Mouse (Mus musculus): ENCODE data around the gene Foxo3. TPM values are rescaled to one million over a fixed set of nuclear protein-coding genes. Genes with fewer than 3 reads are reported as not detected.
A peak's percentile ranks its signal among the peaks of the same experiment; 100 is the strongest.

Foxo3 gene
- polyA plus RNA-seq, 1 experiment from 2014 or later, result 9.3 TPM

DNA sequence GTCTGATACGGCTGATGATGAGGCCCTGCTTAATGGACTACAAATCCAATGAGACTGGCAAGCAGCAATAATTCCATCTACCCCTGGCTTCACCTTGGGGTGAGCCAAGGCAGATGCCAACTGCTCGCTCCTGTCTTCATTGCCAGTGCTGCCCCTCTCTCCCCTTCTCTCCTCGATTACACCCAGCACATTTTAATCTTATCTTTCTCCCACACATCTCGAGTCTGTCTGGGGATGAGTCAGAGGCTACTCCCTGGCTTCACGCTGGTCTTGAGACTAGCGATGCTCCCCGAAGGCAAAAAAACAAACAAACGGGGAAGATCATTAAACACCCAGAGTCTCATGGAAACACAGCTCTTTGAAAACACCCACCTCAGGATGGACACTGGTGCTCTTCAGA is 16.0 kb downstream of the Foxo3 start:
- no peak overlapping the region for H3K9ac ChIP-seq (ENCODE audit: low read depth, low read length)
- WGBS, result 41% methylated on average over 8 of the region's 8 CpGs
- no peak for ATAC-seq
- no peak overlapping the region for H3K4me3 ChIP-seq (ENCODE audit: low read depth, low read length)
- H3K36me3 ChIP-seq (ENCODE audit: control insufficient read depth, insufficient read depth), result peaks cover 2% of the 10 kb centered on the region; the same call in 1 of the 2 replicates
- no peak overlapping the region for H3K27ac ChIP-seq (ENCODE audit: low read depth, low read length)
- TF ChIP-seq CTCF (IDR thresholded peaks at IDR 0.05; ENCODE audit: low read depth), result no peak
- no peaks in the 10 kb centered on the region for H3K4me1 ChIP-seq (replicated peaks; ENCODE audit: control insufficient read depth, insufficient read depth, low read length)
- H3K27me3 ChIP-seq (replicated peaks; ENCODE audit: control insufficient read depth, insufficient read depth, low read length), result no peaks in the 10 kb centered on the region
- H3K9me3 ChIP-seq (ENCODE audit: control insufficient read depth), result no peaks in the 10 kb centered on the region
- H3K4me2 ChIP-seq (replicated peaks; ENCODE audit: low read depth), result no peak overlapping the region

DNA sequence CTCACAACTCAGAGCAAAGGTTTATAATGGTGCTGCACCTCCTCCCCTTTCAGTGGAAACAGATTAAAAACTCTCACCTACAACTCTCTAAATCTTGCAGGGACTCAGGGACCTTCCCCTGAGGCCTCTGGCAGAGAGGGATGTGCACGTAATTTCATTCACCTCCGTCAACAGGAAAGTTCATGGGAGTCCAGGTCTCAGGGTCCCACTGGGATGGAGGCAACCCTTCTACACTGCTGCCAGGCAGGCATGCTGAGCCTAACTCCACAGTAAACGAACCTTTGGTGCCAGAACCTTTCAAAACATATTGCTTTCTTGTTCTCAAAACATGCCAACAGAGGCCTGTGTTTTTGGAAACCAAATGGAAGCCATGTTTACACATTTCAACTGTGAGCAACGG is 17.0 kb downstream of the Foxo3 start:
- ATAC-seq, result no peak
- TF ChIP-seq CTCF (IDR thresholded peaks at IDR 0.05; ENCODE audit: low read depth), result no peak
- 63% methylated on average over 4 of the region's 4 CpGs for WGBS

GRCm38 (mm10) chr10:42257985-42258384 is 18.6 kb downstream of the Foxo3 start:
- H3K9me3 ChIP-seq (ENCODE audit: control insufficient read depth), result no peaks in the 10 kb centered on the region
- H3K27ac ChIP-seq (ENCODE audit: low read depth, low read length), result no peak overlapping the region
- no peak overlapping the region for H3K4me3 ChIP-seq (ENCODE audit: low read depth, low read length)
- no peak overlapping the region for H3K9ac ChIP-seq (ENCODE audit: low read depth, low read length)
- H3K27me3 ChIP-seq (replicated peaks; ENCODE audit: control insufficient read depth, insufficient read depth, low read length), result no peaks in the 10 kb centered on the region
- ATAC-seq, result no peak
- H3K36me3 ChIP-seq (ENCODE audit: control insufficient read depth, insufficient read depth), result no peaks in the 10 kb centered on the region
- no peak overlapping the region for H3K4me2 ChIP-seq (replicated peaks; ENCODE audit: low read depth)
- WGBS, result 94% methylated on average over 7 of the region's 7 CpGs
- no peak for TF ChIP-seq CTCF (IDR thresholded peaks at IDR 0.05; ENCODE audit: low read depth)
- no peaks in the 10 kb centered on the region for H3K4me1 ChIP-seq (replicated peaks; ENCODE audit: control insufficient read depth, insufficient read depth, low read length)

More for the DNA sequence above, 17.0 kb downstream of the Foxo3 start:
- no peaks in the 10 kb centered on the region for H3K27me3 ChIP-seq (replicated peaks; ENCODE audit: control insufficient read depth, insufficient read depth, low read length)
- no peak overlapping the region for H3K4me3 ChIP-seq (ENCODE audit: low read depth, low read length)
- H3K4me1 ChIP-seq (replicated peaks; ENCODE audit: control insufficient read depth, insufficient read depth, low read length), result no peaks in the 10 kb centered on the region
- H3K36me3 ChIP-seq (ENCODE audit: control insufficient read depth, insufficient read depth), result no peaks in the 10 kb centered on the region
- H3K9ac ChIP-seq (ENCODE audit: low read depth, low read length), result no peak overlapping the region
- H3K9me3 ChIP-seq (ENCODE audit: control insufficient read depth), result no peaks in the 10 kb centered on the region
- no peak overlapping the region for H3K27ac ChIP-seq (ENCODE audit: low read depth, low read length)
- no peak overlapping the region for H3K4me2 ChIP-seq (replicated peaks; ENCODE audit: low read depth)

GRCm38 (mm10) chr10:42254788-42255187 is 21.8 kb downstream of the Foxo3 start:
- H3K36me3 ChIP-seq (ENCODE audit: control insufficient read depth, insufficient read depth), result no peaks in the 10 kb centered on the region
- no peak overlapping the region for H3K4me3 ChIP-seq (ENCODE audit: low read depth, low read length)
- H3K27me3 ChIP-seq (replicated peaks; ENCODE audit: control insufficient read depth, insufficient read depth, low read length), result no peaks in the 10 kb centered on the region
- no peak for ATAC-seq
- H3K27ac ChIP-seq (ENCODE audit: low read depth, low read length), result no peak overlapping the region
- TF ChIP-seq CTCF (IDR thresholded peaks at IDR 0.05; ENCODE audit: low read depth), result no peak
- no peak overlapping the region for H3K9ac ChIP-seq (ENCODE audit: low read depth, low read length)
- H3K4me1 ChIP-seq (replicated peaks; ENCODE audit: control insufficient read depth, insufficient read depth, low read length), result no peaks in the 10 kb centered on the region; the same call in 1 of the 2 replicates
- 84% methylated on average over 5 of the region's 5 CpGs for WGBS
- H3K4me2 ChIP-seq (replicated peaks; ENCODE audit: low read depth), result no peak overlapping the region
- H3K9me3 ChIP-seq (ENCODE audit: control insufficient read depth), result no peaks in the 10 kb centered on the region

DNA sequence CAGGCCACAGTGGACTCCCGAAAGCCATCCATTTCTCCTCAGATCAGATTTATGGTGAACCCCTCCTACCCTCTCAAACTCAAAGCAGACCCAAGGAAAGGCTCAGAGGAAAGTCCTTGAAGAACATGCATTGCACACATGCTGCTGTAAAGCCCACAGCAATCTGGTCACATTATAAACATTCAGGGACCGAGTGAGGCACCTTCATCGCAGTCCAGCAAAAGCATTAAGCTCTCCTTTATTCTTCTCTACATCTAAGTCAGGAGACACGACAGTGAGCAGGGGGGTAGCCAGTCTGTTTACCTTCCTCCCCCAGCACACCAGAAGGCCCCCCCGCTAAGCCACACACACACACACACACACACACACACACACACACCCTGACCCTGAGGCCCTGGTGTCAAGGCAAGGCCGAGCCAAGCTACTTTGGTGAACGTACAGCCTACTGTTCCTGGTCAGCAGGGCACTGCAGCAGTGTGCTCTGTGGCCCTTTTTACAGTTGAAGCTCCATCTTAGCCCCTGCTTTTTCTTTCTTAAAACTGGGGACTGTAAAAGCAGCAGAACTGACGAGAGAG is 24.7 kb downstream of the Foxo3 start:
- ATAC-seq, result no peak
- Histone ChIP-seq H3K27ac (ENCODE audit: low read depth, low read length) (no peak overlapping the region; the same call in 1 of the 2 replicates), H3K4me1 (replicated peaks; ENCODE audit: control insufficient read depth, insufficient read depth, low read length) (peaks cover 6% of the 10 kb centered on the region; the same call in 1 of the 2 replicates), H3K27me3 (replicated peaks; ENCODE audit: control insufficient read depth, insufficient read depth, low read length) (no peaks in the 10 kb centered on the region), H3K4me3 (ENCODE audit: low read depth, low read length) (no peak overlapping the region), H3K9ac (ENCODE audit: low read depth, low read length) (no peak overlapping the region), H3K9me3 (ENCODE audit: control insufficient read depth) (no peaks in the 10 kb centered on the region), H3K4me2 (replicated peaks; ENCODE audit: low read depth) (no peak overlapping the region), H3K36me3 (ENCODE audit: control insufficient read depth, insufficient read depth) (no peaks in the 10 kb centered on the region; the same call in 1 of the 2 replicates)
- WGBS, result 37% methylated on average over 8 of the region's 8 CpGs
- no peak for TF ChIP-seq CTCF (IDR thresholded peaks at IDR 0.05; ENCODE audit: low read depth)

DNA sequence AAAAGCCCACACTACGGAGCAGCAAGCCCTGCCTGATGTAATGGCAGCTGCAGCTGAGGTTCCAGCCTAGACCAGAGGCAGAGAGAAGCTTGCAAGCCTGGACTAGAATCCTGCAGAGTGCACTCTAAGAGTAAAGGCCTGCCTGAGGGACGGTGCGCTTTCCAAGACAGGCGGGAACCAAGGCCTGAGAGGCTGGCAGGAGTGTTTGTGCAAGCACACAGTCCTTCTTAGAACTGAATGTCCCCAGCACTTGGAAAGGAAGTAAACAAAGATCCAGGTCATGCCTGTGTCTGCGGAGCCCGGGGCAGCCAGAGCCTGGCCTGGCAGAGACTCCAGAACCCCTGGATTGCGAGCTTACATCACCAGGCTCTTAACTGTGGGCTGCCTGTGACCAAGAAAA is 25.4 kb downstream of the Foxo3 start:
- 45% methylated on average over 7 of the region's 7 CpGs for WGBS

More for the DNA sequence above, 25.4 kb downstream of the Foxo3 start:
- no peak for TF ChIP-seq CTCF (IDR thresholded peaks at IDR 0.05; ENCODE audit: low read depth)
- H3K27me3 ChIP-seq (replicated peaks; ENCODE audit: control insufficient read depth, insufficient read depth, low read length), result no peaks in the 10 kb centered on the region
- H3K9ac ChIP-seq (ENCODE audit: low read depth, low read length), result no peak overlapping the region
- H3K27ac ChIP-seq (ENCODE audit: low read depth, low read length), result no peak overlapping the region
- peak; percentile 36; the same call in 1 of the 2 replicates for ATAC-seq
- H3K9me3 ChIP-seq (ENCODE audit: control insufficient read depth), result no peaks in the 10 kb centered on the region
- H3K36me3 ChIP-seq (ENCODE audit: control insufficient read depth, insufficient read depth), result no peaks in the 10 kb centered on the region; the same call in 1 of the 2 replicates
- H3K4me3 ChIP-seq (ENCODE audit: low read depth, low read length), result no peak overlapping the region
- H3K4me1 ChIP-seq (replicated peaks; ENCODE audit: control insufficient read depth, insufficient read depth, low read length), result peaks cover 6% of the 10 kb centered on the region; the same call in 1 of the 2 replicates
- H3K4me2 ChIP-seq (replicated peaks; ENCODE audit: low read depth), result no peak overlapping the region
